In the genomic region with DNA sequence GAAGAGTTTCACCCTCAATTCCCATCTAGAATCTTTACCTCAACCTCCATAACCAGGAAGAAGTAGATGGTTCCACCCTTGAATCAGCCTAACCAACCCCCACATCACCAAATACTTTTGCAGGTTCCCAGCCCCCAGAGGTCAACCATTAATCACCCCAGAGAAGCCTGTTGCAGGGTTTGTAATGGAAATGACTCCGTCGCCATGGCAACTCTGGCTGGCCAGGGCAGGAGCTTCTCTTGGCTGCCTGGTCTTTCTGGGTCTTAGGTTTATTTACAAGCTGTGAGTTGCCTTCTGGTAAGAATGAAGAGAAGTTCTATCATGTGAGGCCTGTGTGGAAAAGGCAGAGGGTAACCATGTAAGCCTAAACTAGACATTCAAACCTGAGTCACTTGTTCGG, we compare ENCODE assay signal across 8 mouse cellular contexts.
DNase-seq lines count a peak whose midpoint lies in the region; ATAC-seq lines count a peak whose summit lies in the region.

No protein-coding gene starts in this region.

- no peaks in the 10 kb centered on the region for H3K9me3 ChIP-seq in neural tube, embryonic 13.5 days

- peaks cover 55% of the 10 kb centered on the region for H3K4me1 ChIP-seq in neural tube, embryonic 13.5 days (replicated peaks)

- DNase-seq in lung, postnatal 10 days, result peak; percentile 42
- DNase-seq in lung, postnatal 25 days (ENCODE audit: low spot score), result no peak
- DNase-seq in brain, adult 2 months (ENCODE audit: low read depth, low spot score), result peak; percentile 31
- peak; percentile 9 for DNase-seq in kidney, adult 18-20 months
- DNase-seq in urinary bladder, adult 2 months (ENCODE audit: low spot score), result no peak
- DNase-seq in thymus, postnatal 36 days, result no peak

- H3K27me3 ChIP-seq in neural tube, embryonic 13.5 days, result no peaks in the 10 kb centered on the region

- H3K27ac ChIP-seq in neural tube, embryonic 13.5 days (replicated peaks), result peak overlapping the region; percentile 79

- no peaks in the 10 kb centered on the region for H3K36me3 ChIP-seq in neural tube, embryonic 13.5 days

- H3K4me2 ChIP-seq in neural tube, embryonic 13.5 days, result 0 out of 2 replicates have a peak overlapping the region, but pooled peaks have one; percentile 13

- ATAC-seq in neural tube, embryonic 13.5 days (ENCODE audit: low read depth), result peak; percentile 69; the same call in 1 of the 2 replicates
- no peak for ATAC-seq in megakaryocyte, adult 5-6 weeks (ENCODE audit: poor library complexity, severe bottlenecking)

- no peak overlapping the region for H3K4me3 ChIP-seq in neural tube, embryonic 13.5 days

- H3K9ac ChIP-seq in neural tube, embryonic 13.5 days, result no peak overlapping the region

- 5% methylated on average over 3 of the region's 3 CpGs for WGBS in neural tube, embryonic 13.5 days

Comparison
In these comparisons a context has a peak if more than half of its experiments do, and no peak if none do; other contexts are left out.
1. DNase-seq: peak in lung, postnatal 10 days (single experiment), brain, adult 2 months (single experiment) and kidney, adult 18-20 months (single experiment); none in lung, postnatal 25 days (single experiment), urinary bladder, adult 2 months (single experiment) and thymus, postnatal 36 days (0 of 2).